Mouse (Mus musculus): Measurements from ENCODE around the gene Zfp352.
"Not testable (repeated sequence)": the region's sequence is repeated elsewhere in the genome, so short reads cannot be mapped to it uniquely, and the experiment has no call there.

The Zfp352 gene

GRCm38 (mm10) chr4:90218520-90218919 lies at the start of gene Zfp352:
Gene Zfp352, plus strand, starts transcription at chr4:90218820.
- DNase-seq (ENCODE audit: low spot score in 2 of 2) = no peak

- DNase-seq (ENCODE audit: low spot score in 2 of 2) = no peak
Observed at GRCm38 (mm10) chr4:90170890-90171483, 47.6 kb upstream of the Zfp352 start.

GRCm38 (mm10) chr4:90174036-90174435 lies 44.6 kb upstream of the Zfp352 start:
- DNase-seq (ENCODE audit: low spot score in 2 of 2) = no peak

- no peak for DNase-seq (ENCODE audit: low spot score in 2 of 2)
Observed at GRCm38 (mm10) chr4:90203421-90203820, 15.2 kb upstream of the Zfp352 start.

- no peak for DNase-seq (ENCODE audit: low spot score in 2 of 2)
Observed at GRCm38 (mm10) chr4:90211475-90211874, 7.1 kb upstream of the Zfp352 start.

- no peak for DNase-seq (ENCODE audit: low spot score in 2 of 2)
Observed at GRCm38 (mm10) chr4:90212076-90212475, 6.5 kb upstream of the Zfp352 start.

- DNase-seq (ENCODE audit: low spot score in 2 of 2) = not testable (repeated sequence)
Observed at GRCm38 (mm10) chr4:90235646-90236045, 17.0 kb downstream of the Zfp352 start.

GRCm38 (mm10) chr4:90269781-90270180 lies 51.2 kb downstream of the Zfp352 start:
- no peak for DNase-seq (ENCODE audit: low spot score in 2 of 2)
